Mouse (Mus musculus) effector memory CD4-positive, alpha-beta T cell, adult 7 months (primary cell): ENCODE data around the gene Hist1h2ae. TPM values are rescaled to one million over a fixed set of nuclear protein-coding genes. Genes with fewer than 3 reads are reported as not detected.

ENCODE experiments used
- polyA plus RNA-seq: library from polyadenylated mRNA; unstranded; fragments of 100-300 nt; shearing (Covaris generic); gene quantifications from one replicate; pipeline ENCODE4 v1.2.1, GENCODE M21; 2017

Hist1h2ae gene
- 1.8 TPM for polyA plus RNA-seq

DNA sequence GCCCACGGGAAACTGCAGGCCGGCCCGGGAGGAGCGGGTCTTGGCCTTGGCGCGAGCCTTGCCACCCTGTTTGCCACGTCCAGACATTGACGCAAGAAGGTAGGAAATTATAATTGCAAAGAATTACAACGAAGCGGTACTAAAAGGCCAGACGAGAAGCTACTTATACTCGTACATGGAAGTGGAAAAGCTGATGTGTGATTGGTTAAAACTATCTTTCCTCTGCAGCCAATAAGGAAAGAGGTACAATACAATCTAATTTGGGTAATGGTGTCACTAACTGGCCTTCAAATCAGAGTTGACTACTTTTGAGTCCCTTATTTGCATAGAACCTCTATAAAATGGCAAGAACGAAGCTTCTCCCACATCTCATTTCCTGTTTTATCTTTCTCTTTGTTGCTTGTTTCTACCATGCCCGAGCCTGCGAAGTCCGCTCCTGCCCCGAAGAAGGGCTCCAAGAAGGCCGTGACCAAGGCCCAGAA, at the start of gene Hist1h2ae, which contains the start of gene Hist1h2bg:
Gene Hist1h2ae, minus strand, starts transcription at position 199 of the 482 bp plus-strand sequence.
Gene Hist1h2bg, plus strand, starts transcription at position 375 of the 482 bp plus-strand sequence.

DNA sequence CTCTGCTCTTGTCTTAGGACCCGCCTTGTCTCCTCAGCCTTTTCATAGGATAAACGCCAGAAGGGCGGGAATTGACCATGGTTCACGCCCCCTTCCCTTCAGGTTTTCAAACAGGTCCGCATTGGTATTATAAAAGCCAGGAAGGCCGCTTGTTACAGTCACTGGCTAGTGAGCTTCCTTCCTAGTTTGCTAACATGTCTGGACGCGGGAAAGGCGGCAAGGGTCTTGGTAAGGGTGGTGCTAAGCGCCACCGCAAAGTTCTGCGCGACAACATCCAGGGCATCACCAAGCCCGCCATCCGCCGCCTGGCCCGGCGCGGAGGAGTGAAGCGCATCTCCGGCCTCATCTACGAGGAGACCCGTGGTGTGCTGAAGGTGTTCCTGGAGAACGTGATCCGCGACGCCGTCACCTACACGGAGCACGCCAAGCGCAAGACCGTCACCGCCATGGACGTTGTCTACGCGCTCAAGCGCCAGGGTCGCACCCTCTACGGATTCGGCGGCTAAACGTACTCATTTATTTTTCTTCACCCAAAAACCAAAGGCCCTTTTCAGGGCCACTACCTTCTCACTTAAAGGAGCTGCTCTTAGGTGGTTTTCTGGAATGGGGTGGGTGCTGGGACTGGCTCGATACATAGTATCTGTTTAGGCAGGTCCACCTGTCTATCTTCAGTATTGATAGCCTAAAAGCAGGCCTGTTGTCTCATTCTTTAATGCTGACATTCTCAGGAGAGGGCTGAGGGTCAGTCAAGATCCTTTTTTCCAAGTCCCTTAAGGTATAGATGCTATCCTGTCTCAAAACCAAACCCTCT, 10.6 kb upstream of the Hist1h2ae start, which contains the start of gene Hist1h4d:
Gene Hist1h4d, plus strand, starts transcription at position 191 of the 811 bp plus-strand sequence.

DNA sequence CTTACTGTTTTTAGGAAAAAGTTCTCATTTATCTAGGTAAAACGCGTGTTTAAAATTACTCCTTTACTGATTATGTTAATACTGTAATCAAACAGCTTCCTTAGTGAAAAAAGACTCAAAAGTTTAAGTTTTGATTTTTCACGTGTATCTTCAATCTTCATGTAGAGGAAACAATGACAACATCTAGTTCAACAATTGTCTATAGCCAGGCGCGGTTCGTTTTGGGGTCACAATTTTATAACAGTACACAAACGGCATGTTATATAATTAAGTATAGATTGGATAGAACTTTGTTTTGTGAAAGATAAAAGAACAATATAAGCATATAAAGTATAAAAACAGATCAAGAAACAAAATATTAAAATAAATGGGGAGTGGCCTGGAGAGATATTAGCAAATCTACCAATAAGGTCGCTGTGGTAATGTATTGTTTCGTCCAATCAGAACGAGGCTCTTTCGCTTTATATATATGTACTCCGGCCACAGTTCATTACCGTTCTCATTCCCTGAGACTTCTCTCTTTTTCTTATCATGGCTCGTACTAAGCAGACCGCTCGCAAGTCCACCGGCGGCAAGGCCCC, 4.3 kb upstream of the Hist1h2ae start, which contains the start of gene Hist1h3d:
Gene Hist1h3d, plus strand, starts transcription at position 493 of the 581 bp plus-strand sequence.

DNA sequence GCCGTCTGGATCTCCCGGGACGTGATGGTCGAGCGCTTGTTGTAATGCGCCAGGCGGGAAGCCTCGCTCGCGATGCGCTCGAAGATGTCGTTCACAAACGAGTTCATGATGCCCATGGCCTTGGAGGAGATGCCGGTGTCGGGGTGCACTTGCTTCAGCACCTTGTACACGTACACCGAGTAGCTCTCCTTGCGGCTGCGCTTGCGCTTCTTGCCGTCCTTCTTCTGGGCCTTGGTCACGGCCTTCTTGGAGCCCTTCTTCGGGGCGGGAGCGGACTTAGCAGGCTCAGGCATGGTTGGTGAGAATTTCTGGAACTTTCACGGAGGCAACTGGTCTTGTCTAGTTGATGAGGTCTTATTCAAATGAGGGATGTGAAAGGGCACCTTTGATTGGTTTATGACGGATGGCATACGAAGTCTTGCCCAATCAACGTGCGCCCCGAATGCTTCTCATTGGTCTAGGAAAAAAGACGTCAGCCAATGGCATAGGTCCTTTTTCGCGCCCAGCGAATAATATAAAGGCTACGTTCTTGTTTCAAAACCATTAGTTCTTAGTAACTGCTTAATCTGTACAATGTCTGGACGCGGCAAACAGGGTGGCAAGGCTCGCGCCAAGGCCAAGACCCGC, 3.0 kb upstream of the Hist1h2ae start, which contains the start of the genes Hist1h2bf and Hist1h2ad:
Gene Hist1h2bf, minus strand, starts transcription at position 299 of the 627 bp plus-strand sequence.
Gene Hist1h2ad, plus strand, starts transcription at position 484 of the 627 bp plus-strand sequence.

DNA sequence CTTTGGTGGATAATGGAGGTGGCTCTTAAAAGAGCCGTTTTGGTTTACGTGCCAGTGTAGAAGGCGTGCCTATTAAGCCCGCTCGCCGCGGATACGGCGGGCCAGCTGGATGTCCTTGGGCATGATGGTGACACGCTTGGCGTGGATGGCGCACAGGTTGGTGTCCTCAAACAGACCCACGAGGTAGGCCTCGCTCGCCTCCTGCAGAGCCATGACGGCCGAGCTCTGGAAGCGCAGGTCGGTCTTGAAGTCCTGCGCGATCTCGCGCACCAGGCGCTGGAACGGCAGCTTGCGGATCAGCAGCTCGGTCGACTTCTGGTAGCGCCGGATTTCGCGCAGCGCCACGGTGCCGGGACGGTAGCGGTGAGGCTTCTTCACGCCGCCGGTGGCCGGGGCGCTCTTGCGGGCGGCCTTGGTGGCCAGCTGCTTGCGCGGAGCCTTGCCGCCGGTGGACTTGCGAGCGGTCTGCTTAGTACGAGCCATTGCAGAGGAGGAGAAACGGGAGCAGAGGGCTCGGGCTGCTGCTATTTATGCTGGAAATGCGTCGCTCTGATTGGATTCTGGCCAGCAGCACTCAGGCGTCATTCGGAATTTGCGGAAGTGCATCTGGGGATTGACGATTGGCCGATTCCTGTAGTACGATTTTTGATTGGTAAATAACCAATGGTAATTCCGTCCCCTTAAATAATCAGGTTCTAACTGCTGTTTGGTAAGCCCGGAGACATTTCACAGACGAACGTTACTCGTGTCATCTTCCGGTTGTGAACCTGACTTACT, 8.9 kb downstream of the Hist1h2ae start, which contains the start of gene Hist1h3e:
Gene Hist1h3e, minus strand, starts transcription at position 487 of the 777 bp plus-strand sequence.

DNA sequence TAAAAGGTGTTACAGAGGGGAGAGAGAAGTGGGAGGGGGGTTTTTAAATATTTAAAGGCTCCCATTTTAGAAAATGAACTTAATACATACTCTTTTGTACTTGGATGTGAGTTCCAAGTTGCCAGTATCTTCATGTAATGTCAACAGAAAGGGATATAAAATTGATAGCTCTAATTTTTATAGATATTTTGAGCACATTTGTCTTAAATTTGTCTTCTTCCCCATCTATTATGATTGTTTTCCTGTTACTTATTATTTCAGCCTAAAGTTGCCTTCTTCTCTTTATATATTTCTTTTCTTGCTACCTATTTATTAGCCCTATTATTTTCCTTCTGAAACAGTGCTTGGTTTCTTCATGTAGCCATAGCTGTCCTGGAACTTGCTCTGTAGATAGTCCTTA, 18.1 kb downstream of the Hist1h2ae start, which contains the start of gene Hist1h1d:
Gene Hist1h1d, plus strand, starts transcription at position 301 of the 400 bp plus-strand sequence.

DNA sequence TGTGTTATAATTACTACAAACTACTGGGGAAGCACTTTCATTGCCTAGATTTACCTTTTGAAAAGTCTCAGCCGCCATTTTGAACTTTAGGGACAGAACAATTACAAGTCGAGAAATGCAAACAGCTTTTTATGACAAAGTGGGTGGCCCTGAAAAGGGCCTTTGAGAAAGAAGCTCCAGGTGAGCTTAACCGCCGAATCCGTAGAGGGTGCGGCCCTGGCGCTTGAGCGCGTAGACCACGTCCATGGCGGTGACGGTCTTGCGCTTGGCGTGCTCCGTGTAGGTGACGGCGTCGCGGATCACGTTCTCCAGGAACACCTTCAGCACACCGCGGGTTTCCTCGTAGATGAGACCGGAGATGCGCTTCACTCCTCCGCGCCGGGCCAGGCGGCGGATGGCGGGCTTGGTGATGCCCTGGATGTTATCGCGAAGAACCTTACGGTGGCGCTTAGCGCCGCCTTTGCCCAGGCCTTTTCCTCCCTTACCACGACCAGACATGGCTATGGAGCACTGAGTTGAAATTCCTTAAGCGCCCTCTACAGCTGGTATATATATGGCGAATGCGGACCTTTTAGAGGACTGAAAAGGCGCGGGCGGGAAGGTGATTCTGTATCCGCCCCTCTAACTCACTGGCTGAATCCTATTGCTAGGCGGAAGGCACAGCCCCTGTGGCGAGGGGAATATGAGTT, 19.7 kb downstream of the Hist1h2ae start, which contains the start of gene Hist1h4f:
Gene Hist1h4f, minus strand, starts transcription at position 503 of the 689 bp plus-strand sequence.

DNA sequence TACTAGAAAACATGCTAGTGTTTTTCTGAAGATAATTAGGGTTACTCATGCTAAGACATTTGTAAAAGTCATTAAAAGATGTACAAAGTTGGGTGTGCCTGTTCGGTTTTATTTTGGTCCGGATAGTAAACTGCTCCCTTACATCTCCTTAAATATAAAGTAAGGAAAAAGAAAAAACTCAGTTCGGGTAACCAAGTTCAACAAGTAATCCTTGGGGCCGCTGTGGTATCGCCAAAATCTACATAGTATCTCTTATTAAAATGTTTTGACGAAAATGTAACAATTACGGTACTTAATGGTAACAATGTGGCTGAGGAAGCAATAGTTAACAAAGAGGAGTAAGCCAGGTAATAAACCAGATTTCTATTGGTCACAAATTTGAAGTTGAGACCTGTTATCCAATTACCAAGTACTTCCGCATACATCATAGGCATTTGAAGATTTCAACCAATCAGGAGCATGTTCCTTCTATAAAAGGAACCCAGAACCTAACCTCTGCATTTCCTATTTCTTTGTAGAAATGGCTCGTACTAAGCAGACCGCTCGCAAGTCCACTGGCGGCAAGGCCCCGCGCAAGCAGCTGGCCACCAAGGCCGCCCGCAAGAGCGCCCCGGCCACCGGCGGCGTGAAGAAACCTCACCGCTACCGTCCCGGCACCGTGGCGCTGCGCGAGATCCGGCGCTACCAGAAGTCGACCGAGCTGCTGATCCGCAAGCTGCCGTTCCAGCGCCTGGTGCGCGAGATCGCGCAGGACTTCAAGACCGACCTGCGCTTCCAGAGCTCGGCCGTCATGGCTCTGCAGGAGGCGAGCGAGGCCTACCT, 26.8 kb downstream of the Hist1h2ae start, which contains the start of gene Hist1h3f:
Gene Hist1h3f, plus strand, starts transcription at position 88 of the 822 bp plus-strand sequence.

DNA sequence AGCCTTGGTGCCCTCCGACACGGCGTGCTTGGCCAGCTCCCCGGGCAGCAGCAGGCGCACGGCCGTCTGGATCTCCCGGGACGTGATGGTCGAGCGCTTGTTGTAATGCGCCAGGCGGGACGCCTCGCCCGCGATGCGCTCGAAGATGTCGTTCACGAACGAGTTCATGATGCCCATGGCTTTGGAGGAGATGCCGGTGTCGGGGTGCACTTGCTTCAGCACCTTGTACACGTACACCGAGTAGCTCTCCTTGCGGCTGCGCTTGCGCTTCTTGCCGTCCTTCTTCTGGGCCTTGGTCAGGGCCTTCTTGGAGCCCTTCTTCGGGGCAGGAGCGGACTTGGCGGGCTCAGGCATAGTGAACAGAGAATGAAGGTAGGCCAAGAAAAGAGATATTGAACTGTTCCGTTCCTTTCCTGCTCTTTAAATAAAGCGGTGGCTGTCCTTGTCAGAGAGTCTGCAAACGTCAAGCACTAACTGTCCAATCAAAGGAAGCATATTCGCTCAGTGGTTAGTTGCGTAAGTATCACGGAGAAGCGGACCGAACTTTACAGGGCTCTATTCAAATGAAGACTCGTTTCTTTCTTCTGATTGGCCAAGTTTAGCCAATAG, 27.9 kb downstream of the Hist1h2ae start, which contains the start of gene Hist1h2bh:
Gene Hist1h2bh, minus strand, starts transcription at position 394 of the 609 bp plus-strand sequence.

DNA sequence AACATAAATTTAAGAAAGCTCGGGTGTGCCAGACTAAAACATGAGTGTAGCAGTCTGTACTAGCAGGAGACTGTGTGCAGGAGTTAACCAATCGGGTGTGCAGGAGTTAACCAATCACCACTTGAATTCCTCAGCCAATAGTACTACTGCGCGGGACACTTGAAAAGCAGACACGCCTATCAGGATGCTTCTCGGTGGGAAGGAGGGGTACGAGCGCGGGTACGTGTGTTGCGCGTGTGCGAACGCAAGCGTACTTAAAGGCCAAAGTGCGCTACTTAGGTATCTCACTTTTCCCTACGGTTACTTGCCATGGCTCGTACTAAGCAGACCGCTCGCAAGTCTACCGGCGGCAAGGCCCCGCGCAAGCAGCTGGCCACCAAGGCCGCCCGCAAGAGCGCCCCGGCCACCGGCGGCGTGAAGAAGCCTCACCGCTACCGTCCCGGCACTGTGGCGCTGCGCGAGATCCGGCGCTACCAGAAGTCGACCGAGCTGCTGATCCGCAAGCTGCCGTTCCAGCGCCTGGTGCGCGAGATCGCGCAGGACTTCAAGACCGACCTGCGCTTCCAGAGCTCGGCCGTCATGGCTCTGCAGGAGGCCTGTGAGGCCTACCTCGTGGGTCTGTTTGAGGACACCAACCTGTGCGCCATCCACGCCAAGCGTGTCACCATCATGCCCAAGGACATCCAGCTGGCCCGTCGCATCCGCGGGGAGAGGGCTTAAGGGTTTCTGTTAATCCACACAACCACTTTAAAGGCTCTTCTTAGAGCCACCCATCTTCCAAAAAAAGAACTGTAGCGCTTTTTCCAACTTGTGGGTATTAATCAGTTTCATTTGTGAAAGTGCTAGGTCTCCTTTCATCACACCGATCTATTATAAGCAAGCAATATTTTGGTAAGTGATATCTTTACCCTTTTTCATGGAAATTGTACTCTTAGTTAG, 35.6 kb downstream of the Hist1h2ae start, which contains the start of gene Hist1h3g:
Gene Hist1h3g, plus strand, starts transcription at position 286 of the 939 bp plus-strand sequence.

DNA sequence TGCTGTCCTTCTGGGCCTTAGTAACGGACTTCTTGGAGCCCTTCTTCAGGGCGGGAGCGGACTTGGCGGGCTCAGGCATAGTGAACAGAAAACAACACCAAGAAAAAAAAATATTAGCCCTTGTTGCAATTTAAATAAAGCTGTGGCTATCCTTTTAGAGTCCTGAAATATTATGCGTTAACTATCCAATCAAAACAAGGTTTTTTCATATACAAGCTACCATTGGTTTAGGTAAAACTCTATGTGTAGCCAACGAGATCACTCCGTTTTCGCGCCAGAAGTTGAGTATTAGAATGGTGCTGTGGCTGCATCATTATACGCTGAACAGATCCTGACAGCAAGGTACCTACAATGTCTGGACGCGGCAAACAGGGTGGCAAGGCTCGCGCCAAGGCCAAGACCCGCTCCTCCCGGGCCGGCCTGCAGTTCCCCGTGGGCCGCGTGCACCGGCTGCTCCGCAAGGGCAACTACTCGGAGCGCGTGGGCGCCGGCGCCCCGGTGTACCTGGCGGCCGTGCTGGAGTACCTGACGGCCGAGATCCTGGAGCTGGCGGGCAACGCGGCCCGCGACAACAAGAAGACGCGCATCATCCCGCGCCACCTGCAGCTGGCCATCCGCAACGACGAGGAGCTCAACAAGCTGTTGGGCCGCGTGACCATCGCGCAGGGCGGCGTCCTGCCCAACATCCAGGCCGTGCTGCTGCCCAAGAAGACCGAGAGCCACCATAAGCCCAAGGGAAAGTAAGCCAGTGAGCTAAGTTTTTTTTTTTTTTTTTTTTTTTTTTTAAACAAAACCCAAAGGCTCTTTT, 37.3 kb downstream of the Hist1h2ae start, which contains the start of gene Hist1h2af:
Gene Hist1h2af, plus strand, starts transcription at position 347 of the 808 bp plus-strand sequence.

DNA sequence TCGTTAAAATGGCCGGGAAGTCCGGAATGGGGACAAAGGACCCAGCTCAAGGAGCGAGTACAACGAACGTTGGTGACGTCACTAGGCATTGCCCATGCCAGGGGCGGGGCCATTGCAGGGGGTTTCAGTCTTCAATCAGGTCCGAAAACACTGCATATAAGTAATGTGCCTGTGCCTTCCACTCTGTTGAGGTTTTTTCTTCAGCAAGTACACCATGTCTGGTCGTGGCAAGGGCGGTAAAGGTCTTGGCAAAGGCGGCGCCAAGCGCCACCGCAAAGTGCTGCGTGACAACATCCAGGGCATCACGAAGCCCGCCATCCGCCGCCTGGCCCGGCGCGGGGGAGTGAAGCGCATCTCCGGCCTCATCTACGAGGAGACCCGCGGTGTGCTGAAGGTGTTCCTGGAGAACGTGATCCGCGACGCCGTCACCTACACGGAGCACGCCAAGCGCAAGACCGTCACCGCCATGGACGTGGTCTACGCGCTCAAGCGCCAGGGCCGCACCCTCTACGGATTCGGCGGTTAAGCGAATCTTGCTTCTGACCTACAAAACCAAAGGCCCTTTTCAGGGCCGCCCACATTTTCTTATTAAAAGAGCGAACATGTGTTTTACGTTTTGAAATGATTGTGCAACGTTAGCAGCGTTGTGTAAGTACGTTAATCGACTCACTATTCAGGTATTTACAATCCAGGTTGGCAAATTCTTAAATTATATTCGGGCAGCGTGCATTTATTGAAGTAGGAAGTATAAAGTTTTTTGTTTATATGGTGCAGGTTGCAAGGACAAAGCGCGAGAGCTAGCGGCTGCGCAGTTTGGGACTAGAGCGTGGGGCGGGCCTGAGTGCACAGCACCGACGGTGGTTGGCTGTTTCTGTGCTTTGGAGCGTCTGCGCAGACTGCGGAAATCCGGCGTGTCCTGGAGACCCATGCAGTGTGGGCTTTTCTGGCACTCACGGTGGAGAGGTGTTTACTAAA, 39.8 kb downstream of the Hist1h2ae start, which contains the start of gene Hist1h4h:
Gene Hist1h4h, plus strand, starts transcription at position 150 of the 975 bp plus-strand sequence.

